Mouse (Mus musculus) cerebellum, adult 2 months (tissue): ENCODE results near the gene Cmtm2a.
"Not testable (repeated sequence)": the region's sequence is repeated elsewhere in the genome, so short reads cannot be mapped to it uniquely, and the experiment has no call there.

ENCODE experiments used
- CTCF ChIP-seq: fragments of 200-500 bp; IDR thresholded peaks from 2 replicates; pipeline ENCODE4 v1.5.1; 2011; ENCODE audit warnings: low read depth, mild to moderate bottlenecking, control low read depth, low read length, moderate library complexity, borderline replicate concordance; ENCODE audit not compliant: insufficient read depth
- POLR2A ChIP-seq: fragments of 200-500 bp; IDR thresholded peaks from 2 replicates; pipeline ENCODE4 v1.6.1; 2011; ENCODE audit warnings: low read length, control low read depth, borderline replicate concordance; ENCODE audit not compliant: insufficient read depth

DNA sequence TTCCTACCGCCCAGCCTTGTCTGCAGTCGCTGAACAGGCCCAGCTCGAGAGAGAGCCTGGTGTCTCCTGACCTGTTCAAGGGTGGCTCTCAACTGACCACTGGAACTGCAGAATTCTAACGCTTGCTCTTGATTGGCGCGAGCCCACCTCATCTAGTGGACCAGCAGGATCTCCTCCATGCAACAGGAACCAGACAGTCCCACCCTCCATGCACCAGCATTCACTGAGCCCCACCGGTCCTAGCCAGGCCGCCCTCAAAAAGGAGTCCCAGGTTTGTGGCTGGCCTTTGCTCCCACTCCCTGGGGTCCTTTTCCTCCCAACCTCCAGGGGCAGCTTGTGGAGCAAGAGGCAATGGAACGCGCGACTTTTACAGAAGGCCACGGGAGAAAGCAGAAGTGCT is at the start of gene Cmtm2a:
- not testable (repeated sequence) for TF ChIP-seq CTCF, POLR2A
